28 mouse cellular contexts compared by ENCODE assay signal in genomic region chr15:99107866-99108265, GRCm38 (mm10). TPM values are rescaled to one million over a fixed set of nuclear protein-coding genes. Genes with fewer than 3 reads are reported as not detected.
DNase-seq lines count a peak whose midpoint lies in the region; ATAC-seq and TF ChIP-seq lines count a peak whose summit lies in the region.
"Had no signal": no experiment of that assay in that cellular context is flagged by ENCODE, and none has a peak within 500 bp of the region (broad histone marks: within the 10 kb centered on the region; RNA-seq: fewer than 3 reads in every experiment).

No protein-coding gene starts in this region.

- H3K4me1 ChIP-seq in forebrain, embryonic 11.5 days (replicated peaks; ENCODE audit: control insufficient read depth, insufficient read depth, low read length), result no peaks in the 10 kb centered on the region
- H3K4me1 ChIP-seq: embryonic facial prominence, embryonic 13.5 days; embryonic facial prominence, embryonic 15.5 days; forebrain, embryonic 10.5 days; forebrain, embryonic 13.5 days; forebrain, embryonic 15.5 days had no signal

- H3K27ac ChIP-seq in forebrain, embryonic 11.5 days (ENCODE audit: low read depth, low read length), result no peak overlapping the region
- no peak overlapping the region for H3K27ac ChIP-seq in layer of hippocampus, adult 2 months
- H3K27ac ChIP-seq: embryonic facial prominence, embryonic 13.5 days; embryonic facial prominence, embryonic 15.5 days; forebrain, embryonic 10.5 days; forebrain, embryonic 13.5 days; forebrain, embryonic 15.5 days had no signal

- no peak overlapping the region for H3K4me3 ChIP-seq in forebrain, embryonic 11.5 days (ENCODE audit: low read depth, low read length)
- no peak overlapping the region for H3K4me3 ChIP-seq in layer of hippocampus, adult 2 months
- H3K4me3 ChIP-seq: embryonic facial prominence, embryonic 13.5 days; embryonic facial prominence, embryonic 15.5 days; erythroblast, embryonic 14.5 days; forebrain, embryonic 10.5 days; forebrain, embryonic 13.5 days; forebrain, embryonic 15.5 days had no signal

- intact Hi-C loops in heart, postnatal 10 days (cut with DNase I), result no loop called here

- 89% methylated on average over 3 of the region's 3 CpGs for WGBS in forebrain, embryonic 11.5 days

- H3K9me3 ChIP-seq in forebrain, embryonic 11.5 days (ENCODE audit: control insufficient read depth, low read length), result no peaks in the 10 kb centered on the region
- H3K9me3 ChIP-seq: embryonic facial prominence, embryonic 13.5 days; embryonic facial prominence, embryonic 15.5 days; forebrain, embryonic 10.5 days; forebrain, embryonic 13.5 days; forebrain, embryonic 15.5 days; G1E had no signal

- H3K36me3 ChIP-seq in forebrain, embryonic 11.5 days (ENCODE audit: control insufficient read depth, insufficient read depth, low read length), result no peaks in the 10 kb centered on the region
- H3K36me3 ChIP-seq: embryonic facial prominence, embryonic 13.5 days; embryonic facial prominence, embryonic 15.5 days; forebrain, embryonic 10.5 days; forebrain, embryonic 15.5 days; G1E had no signal

- TF ChIP-seq CTCF in layer of hippocampus, adult 2 months (conservative IDR thresholded peaks at IDR 0.05), result no peak

- ATAC-seq in forebrain, embryonic 11.5 days (replicated peaks; ENCODE audit: low FRiP score), result no peak
- ATAC-seq: forebrain, embryonic 13.5 days; forebrain, embryonic 15.5 days; forebrain, postnatal 0 days had no signal

- no peak overlapping the region for H3K9ac ChIP-seq in forebrain, embryonic 11.5 days (ENCODE audit: low read length)
- H3K9ac ChIP-seq: embryonic facial prominence, embryonic 13.5 days; embryonic facial prominence, embryonic 15.5 days; forebrain, embryonic 13.5 days; forebrain, embryonic 15.5 days; forebrain, postnatal 0 days had no signal

- peak; percentile 0 for DNase-seq in adrenal gland, postnatal 10 days
- no peak for DNase-seq in adrenal gland, postnatal 4 days (ENCODE audit: low spot score in 2 of 2)
- DNase-seq in 416B (ENCODE audit: low read depth), result peak; percentile 40
- peak; percentile 70 for DNase-seq in CD4-positive helper T cell, adult 2 months (ENCODE audit: low read depth, low spot score)
- peak; percentile 65 for DNase-seq in induced T-regulatory cell, adult 2 months (ENCODE audit: low read depth)
- no peak for DNase-seq in heart, postnatal 10 days
- DNase-seq in forebrain, embryonic 11.5 days (ENCODE audit: low spot score), result no peak
- no peak for DNase-seq in layer of hippocampus, adult 2 months (ENCODE audit: low spot score in 2 of 2)
- DNase-seq: adrenal gland, adult 2 months; adrenal gland, postnatal 14 days; adrenal gland, postnatal 36 days; B cell, adult 2 months; cerebellum, adult 11 months; cerebellum, adult 18-20 months; cerebellum, adult 8-10 months; cerebellum, adult 9-11 months; cerebellum, postnatal 14 days; cerebellum, postnatal 36 days; embryo, embryonic 11 days; forebrain, postnatal 0 days had no signal

- no peak overlapping the region for H3K4me2 ChIP-seq in forebrain, embryonic 11.5 days (ENCODE audit: low read depth, low read length, severe bottlenecking)
- H3K4me2 ChIP-seq: embryonic facial prominence, embryonic 13.5 days; embryonic facial prominence, embryonic 15.5 days; forebrain, embryonic 13.5 days; forebrain, embryonic 15.5 days had no signal

- no peaks in the 10 kb centered on the region for H3K27me3 ChIP-seq in forebrain, embryonic 11.5 days (ENCODE audit: control insufficient read depth, insufficient read depth, low read length)
- H3K27me3 ChIP-seq: embryonic facial prominence, embryonic 13.5 days; embryonic facial prominence, embryonic 15.5 days; forebrain, embryonic 13.5 days; forebrain, embryonic 15.5 days had no signal

RNA-seq across cellular contexts. Expression of gene Dnajc22, which starts 14.9 kb away (rescaled TPM):
- total RNA-seq in adrenal gland, postnatal 10 days (2021), result 10 to 100 TPM; 15.0 to 21.8 TPM
- 1 to 10 TPM; 3.7 to 6.4 TPM for total RNA-seq in adrenal gland, postnatal 4 days (2021)
- under 1 TPM; 0.37 to 0.98 TPM for total RNA-seq in heart, postnatal 10 days (2021)
- polyA plus RNA-seq in forebrain, embryonic 11.5 days (2014; fragmentation: Nextera tagmentation; extraction: Ambion mirVana), result 0.16 and 0.40 TPM in 2 replicates
- under 1 TPM in 1 of 2 experiments, not detected in 1; 0.31 TPM for total RNA-seq in layer of hippocampus, adult 2 months (2021)
- total RNA-seq: common myeloid progenitor, adult 5-6 weeks had no signal
- polyA plus RNA-seq: G1E had no signal

RNA-seq across cellular contexts. Expression of gene Spats2, which starts 17.9 kb away (rescaled TPM):
- 10 to 100 TPM; 19.2 to 21.5 TPM for total RNA-seq in adrenal gland, postnatal 10 days (2021)
- 10 to 100 TPM; 30.7 to 34.1 TPM for total RNA-seq in adrenal gland, postnatal 4 days (2021)
- total RNA-seq in heart, postnatal 10 days (2021), result 10 to 100 TPM; 16.7 to 18.8 TPM
- polyA plus RNA-seq in forebrain, embryonic 11.5 days (2014; fragmentation: Nextera tagmentation; extraction: Ambion mirVana), result 60.3 and 60.7 TPM in 2 replicates
- 10 to 100 TPM; 29.2 to 30.9 TPM for total RNA-seq in layer of hippocampus, adult 2 months (2021)
- polyA plus RNA-seq: G1E had no signal

RNA-seq across cellular contexts. Expression of gene C1ql4, which starts 20.2 kb away (rescaled TPM):
- total RNA-seq in adrenal gland, postnatal 10 days (2021), result under 1 TPM in 1 of 2 experiments, not detected in 1; 0.18 TPM
- under 1 TPM in 1 of 2 experiments, not detected in 1; 0.20 TPM for total RNA-seq in adrenal gland, postnatal 4 days (2021)
- total RNA-seq in heart, postnatal 10 days (2021), result not detected
- 0.12 TPM in 1 of 2 replicates, not detected in the other for polyA plus RNA-seq in forebrain, embryonic 11.5 days (2014; fragmentation: Nextera tagmentation; extraction: Ambion mirVana)
- total RNA-seq in layer of hippocampus, adult 2 months (2021), result not detected
- total RNA-seq: adrenal gland, adult 2 months; adrenal gland, postnatal 14 days; adrenal gland, postnatal 36 days; common myeloid progenitor, adult 5-6 weeks; G1E had no signal
- polyA plus RNA-seq: adrenal gland, adult 2 months; erythroblast, embryonic 14.5 days; forebrain, embryonic 13.5 days; G1E had no signal

RNA-seq across cellular contexts. Expression of gene Troap, which starts 33.5 kb away (rescaled TPM):
- 1 to 10 TPM; 8.2 to 9.8 TPM for total RNA-seq in adrenal gland, postnatal 10 days (2021)
- total RNA-seq in adrenal gland, postnatal 4 days (2021), result 10 to 100 TPM; 14.5 to 17.1 TPM
- 1 to 10 TPM; 6.5 to 6.7 TPM for total RNA-seq in heart, postnatal 10 days (2021)
- polyA plus RNA-seq in forebrain, embryonic 11.5 days (2014; fragmentation: Nextera tagmentation; extraction: Ambion mirVana), result 38.8 and 40.2 TPM in 2 replicates
- under 1 TPM; 0.36 to 0.64 TPM for total RNA-seq in layer of hippocampus, adult 2 months (2021)

RNA-seq across cellular contexts. Expression of gene Prph, which starts 52.9 kb away (rescaled TPM):
- 10 to 100 TPM; 24.0 to 59.0 TPM for total RNA-seq in adrenal gland, postnatal 10 days (2021)
- 10 to 100 TPM; 26.7 to 68.4 TPM for total RNA-seq in adrenal gland, postnatal 4 days (2021)
- under 1 TPM; 0.27 to 0.53 TPM for total RNA-seq in heart, postnatal 10 days (2021)
- 0.19 and 0.94 TPM in 2 replicates for polyA plus RNA-seq in forebrain, embryonic 11.5 days (2014; fragmentation: Nextera tagmentation; extraction: Ambion mirVana)
- under 1 TPM; 0.67 to 0.83 TPM for total RNA-seq in layer of hippocampus, adult 2 months (2021)
- total RNA-seq: common myeloid progenitor, adult 5-6 weeks; G1E had no signal
- polyA plus RNA-seq: erythroblast, embryonic 14.5 days; G1E had no signal

Comparison
In these comparisons a context has a peak if more than half of its experiments do, and no peak if none do; other contexts are left out.
1. DNase-seq: peak in adrenal gland, postnatal 10 days (single experiment), 416B (single experiment), CD4-positive helper T cell, adult 2 months (single experiment) and induced T-regulatory cell, adult 2 months (single experiment); none in adrenal gland, postnatal 4 days (0 of 2), heart, postnatal 10 days (0 of 2), forebrain, embryonic 11.5 days (single experiment) and layer of hippocampus, adult 2 months (0 of 2).